Mouse (Mus musculus) adrenal gland, adult 18-20 months (tissue): ENCODE data around the gene Marf1. TPM values are rescaled to one million over a fixed set of nuclear protein-coding genes. Genes with fewer than 3 reads are reported as not detected.
"Not testable (repeated sequence)": the region's sequence is repeated elsewhere in the genome, so short reads cannot be mapped to it uniquely, and the experiment has no call there.

ENCODE experiments used
- DNase-seq, 2 experiments: peaks; one replicate each; pipeline ENCODE4 v3.0.0; 2021 to 2022; ENCODE audit warnings: low spot score in 2 of 2
- microRNA-seq, 2 experiments: library from miRNA; unstranded; fragments of <30 nt; microRNA quantifications; one replicate each; pipeline ENCODE4 v1.2.0; 2021; ENCODE audit warnings: borderline number of aligned reads in 2 of 2
- total RNA-seq, 2 experiments: library from RNA; stranded (reverse); gene quantifications; 1 replicate in 1 of 2; 2 replicates in 1 of 2; pipeline ENCODE4 v1.2.3; 2021

Marf1 gene
- total RNA-seq, 2 experiments from 2014 or later: 124 to 141 TPM

DNA sequence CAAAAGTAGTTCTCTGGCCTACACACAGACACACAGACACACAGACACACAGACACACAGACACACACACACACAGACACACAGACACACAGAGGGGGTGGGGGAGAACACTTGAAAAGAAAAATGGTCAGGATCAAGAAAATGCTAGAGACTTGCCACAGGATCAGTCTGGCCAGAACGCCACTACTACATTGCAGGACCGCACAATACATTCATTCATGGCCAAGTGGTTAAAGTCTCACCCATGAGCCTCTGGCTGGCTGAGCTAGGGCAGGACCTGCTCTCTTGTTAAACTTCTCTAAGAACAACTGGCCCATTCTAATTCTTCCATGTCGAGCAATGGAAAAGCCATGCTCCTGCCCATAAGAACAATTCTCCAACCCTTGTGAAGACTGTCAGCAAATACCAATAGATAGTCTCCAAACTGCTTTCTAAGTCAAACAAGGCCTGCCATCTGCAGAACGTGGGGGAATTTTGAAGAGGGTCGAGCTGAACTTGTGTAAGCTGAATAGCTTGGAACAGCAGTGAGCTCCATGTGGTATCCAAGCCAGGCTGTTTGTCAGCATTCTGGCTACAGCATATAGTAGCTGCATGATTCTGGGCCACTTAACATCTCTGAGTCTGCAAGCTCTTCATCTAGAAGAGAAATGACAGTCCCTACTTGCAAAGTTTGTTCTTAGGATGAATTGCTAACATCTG lies 92.5 kb downstream of the Marf1 start:
- no peak for DNase-seq

DNA sequence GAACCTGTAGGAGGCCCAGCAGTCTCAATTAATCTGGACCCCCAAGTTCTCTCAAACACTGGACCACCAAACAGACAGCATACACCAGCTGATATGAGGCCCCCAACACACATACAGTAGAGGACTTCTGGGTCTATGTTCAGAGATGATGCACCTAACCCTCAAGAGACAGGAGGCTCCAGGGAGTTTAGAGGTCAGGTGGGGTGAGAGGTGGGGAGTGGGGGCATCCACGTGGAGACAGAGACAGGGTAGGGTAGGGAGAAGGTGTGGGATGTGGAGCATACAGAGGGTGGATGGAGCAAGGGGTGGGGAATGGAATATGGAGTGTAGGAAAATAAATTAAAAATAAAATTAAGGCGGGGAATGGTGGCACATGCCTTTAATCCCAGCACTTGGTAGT lies 94.5 kb downstream of the Marf1 start:
- DNase-seq: not testable (repeated sequence)

DNA sequence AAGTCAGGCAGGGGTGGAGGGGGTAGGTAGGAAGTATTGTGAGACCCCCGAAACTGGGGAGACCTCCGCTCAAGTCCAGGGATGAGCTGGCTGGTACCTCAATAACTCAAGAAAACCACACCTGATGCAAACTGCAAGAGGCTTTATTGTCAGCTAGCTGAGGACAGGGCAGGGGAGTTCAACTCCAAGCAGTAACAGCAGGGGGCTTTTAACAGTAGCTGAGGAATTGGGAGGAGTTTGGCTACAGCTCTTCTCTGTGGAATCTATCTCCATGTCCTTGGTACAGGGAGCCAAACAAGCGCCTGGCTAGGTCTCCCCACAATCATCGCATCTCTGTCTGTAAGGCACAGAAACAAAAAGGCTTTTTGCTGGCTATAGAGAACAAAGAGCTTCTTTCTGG lies 96.6 kb downstream of the Marf1 start:
- not testable (repeated sequence) for DNase-seq

DNA sequence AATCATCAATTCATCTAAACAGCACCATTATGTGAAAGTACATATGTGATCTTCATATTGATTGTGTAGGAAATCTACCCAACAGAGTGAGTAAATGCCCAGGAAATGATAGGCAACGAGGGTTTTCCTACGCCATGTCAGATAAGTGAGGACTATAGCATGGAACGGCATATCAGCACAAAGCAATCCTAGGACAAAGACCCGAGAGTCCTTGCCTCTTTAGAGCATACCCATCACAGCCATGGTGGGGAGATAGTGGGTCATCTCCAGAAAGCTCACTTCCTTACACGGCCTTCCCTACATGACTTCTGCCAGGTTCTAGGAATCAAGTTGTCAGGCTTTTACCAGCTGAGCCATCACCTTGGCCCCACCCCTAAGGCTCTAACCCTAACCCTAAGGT lies 103.3 kb downstream of the Marf1 start:
- no peak for DNase-seq

Small RNA genes lying within 50 kb of the gene (microRNA-seq; reads per million reads assigned to microRNA genes)
- gene Gm27671 (0 reads per million in 2 experiments), gene Mir484 (1,485 to 1,923 reads per million in 2 experiments)

Other genes with a start within 250 kb of the Marf1 start
- gene 2900011O08Rik, start 176.7 kb downstream of the Marf1 start, total RNA-seq: 1 to 10 TPM; 1.3 TPM
- gene Ifitm7, start 176.5 kb downstream of the Marf1 start, total RNA-seq: not detected
- gene Nde1, start 76 bp downstream of the Marf1 start, total RNA-seq: 10 to 100 TPM; 37.1 to 39.2 TPM
- gene Myh11, start 128.0 kb upstream of the Marf1 start, total RNA-seq: 1 to 10 TPM; 4.2 to 7.8 TPM
- 10 to 100 TPM; 46.8 to 53.2 TPM for gene Fopnl, start 154.1 kb upstream of the Marf1 start, total RNA-seq
- gene Abcc1, start 198.2 kb upstream of the Marf1 start, total RNA-seq: 10 to 100 TPM; 20.8 to 24.0 TPM